Mouse (Mus musculus): ENCODE measurements around the gene Ccdc130.

Gene Ccdc130

DNA sequence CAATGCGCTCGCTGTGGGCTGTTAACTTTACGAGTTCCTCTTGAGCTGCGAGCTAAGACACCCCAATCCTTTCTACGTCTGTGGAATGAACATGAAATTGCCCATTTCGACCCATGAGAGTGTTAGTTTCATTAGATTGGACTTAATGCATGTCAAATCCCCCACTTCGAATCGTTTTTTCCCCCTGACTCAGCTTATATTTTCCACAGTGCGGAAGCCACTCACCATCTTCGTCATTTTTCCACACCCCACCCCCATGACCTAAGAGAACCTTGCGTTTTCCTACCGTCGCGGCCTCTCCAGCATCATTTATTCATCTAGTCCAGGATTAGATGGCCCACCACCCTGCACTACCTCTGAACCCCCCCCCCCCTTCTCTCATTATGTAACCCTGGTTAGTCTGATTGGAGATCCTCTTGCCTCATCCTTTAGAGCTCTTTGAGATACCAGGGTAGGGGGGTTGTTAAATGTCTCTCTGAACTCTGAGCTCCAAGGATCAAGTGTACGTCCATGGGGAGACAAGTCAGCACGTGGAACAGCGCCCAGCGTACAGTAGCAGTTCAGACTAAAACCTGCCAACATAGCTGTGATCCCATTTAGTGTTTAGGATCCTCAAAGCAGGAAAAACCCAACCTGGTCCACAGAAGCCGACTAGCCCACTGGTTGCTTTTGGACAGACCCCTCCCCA lies 32.5 kb downstream of the Ccdc130 start:
- no peak for DNase-seq (ENCODE audit: low spot score in 2 of 2)

DNA sequence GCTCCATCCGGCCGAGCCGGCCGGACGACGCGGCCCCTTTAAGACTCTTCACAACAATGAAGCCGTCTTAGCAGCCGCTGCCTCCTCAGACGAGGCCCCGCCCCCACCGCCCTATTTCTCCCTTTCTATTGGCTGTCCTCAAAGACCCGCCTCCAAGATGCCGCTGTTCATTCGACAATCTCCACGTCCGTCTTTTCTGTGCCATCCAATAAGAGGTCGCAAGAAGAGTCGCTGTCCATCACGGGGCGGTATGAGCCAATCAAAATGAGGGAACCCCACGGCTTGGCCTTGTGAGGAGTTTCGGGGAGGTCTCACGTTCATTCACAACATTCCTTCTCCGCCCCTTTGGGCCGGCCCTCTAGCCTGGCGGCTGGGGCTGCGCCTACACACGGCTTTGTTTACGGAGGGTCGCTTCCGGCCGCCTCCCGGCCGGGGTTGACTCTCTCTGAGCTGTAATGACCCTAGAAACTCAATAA lies 33.1 kb downstream of the Ccdc130 start, which contains the start of gene Zswim4:
Gene Zswim4, minus strand, starts transcription at position 58 of the 476 bp plus-strand sequence.
- peak; percentile 98 to 99 for DNase-seq (ENCODE audit: low spot score in 2 of 2)

- no peak for DNase-seq (ENCODE audit: low spot score in 2 of 2)
Measured at GRCm38 (mm10) chr8:84236410-84236997, 33.7 kb downstream of the Ccdc130 start.

- no peak for DNase-seq (ENCODE audit: low spot score in 2 of 2)
Measured at GRCm38 (mm10) chr8:84235746-84236409, 34.3 kb downstream of the Ccdc130 start.

- no peak for DNase-seq (ENCODE audit: low spot score in 2 of 2)
Measured at GRCm38 (mm10) chr8:84233055-84233454, 37.1 kb downstream of the Ccdc130 start.

- no peak for DNase-seq (ENCODE audit: low spot score in 2 of 2)
Measured at GRCm38 (mm10) chr8:84230735-84231134, 39.4 kb downstream of the Ccdc130 start.

DNA sequence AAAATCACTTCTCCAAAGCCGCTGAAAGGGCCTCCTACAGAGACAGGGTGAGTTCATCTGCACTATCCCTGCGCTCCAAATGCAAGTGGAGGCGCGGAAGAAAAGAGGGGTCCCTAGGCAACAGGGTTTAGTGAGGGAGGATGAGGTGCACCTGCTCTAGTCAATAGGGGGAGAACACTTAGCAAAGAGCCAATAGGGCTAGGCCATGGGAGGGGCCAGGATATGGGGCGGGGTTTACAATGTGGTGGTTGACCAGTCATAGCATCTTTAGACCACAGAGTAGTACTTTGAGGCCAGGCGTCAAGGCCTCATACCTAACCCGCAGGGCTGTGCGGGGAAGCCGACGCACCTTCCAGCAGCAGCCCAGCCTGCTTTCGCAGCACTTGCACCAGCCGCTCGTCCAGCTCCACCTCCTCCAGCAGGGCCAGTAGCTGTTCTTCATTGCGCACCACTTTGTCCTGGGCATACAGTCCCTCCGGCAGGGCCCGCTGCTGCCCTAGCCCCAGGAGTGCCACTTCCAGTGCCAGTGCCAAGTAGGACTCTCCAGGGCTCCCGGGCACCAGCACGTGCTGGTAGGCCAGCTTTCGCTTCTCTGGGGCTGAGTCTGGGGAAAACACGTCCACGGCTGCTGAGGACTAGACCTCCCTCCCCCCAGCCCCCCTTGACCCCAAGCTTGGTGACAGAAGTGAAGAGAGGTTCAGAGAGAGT lies 46.7 kb downstream of the Ccdc130 start:
- DNase-seq (ENCODE audit: low spot score in 2 of 2) = no peak

DNA sequence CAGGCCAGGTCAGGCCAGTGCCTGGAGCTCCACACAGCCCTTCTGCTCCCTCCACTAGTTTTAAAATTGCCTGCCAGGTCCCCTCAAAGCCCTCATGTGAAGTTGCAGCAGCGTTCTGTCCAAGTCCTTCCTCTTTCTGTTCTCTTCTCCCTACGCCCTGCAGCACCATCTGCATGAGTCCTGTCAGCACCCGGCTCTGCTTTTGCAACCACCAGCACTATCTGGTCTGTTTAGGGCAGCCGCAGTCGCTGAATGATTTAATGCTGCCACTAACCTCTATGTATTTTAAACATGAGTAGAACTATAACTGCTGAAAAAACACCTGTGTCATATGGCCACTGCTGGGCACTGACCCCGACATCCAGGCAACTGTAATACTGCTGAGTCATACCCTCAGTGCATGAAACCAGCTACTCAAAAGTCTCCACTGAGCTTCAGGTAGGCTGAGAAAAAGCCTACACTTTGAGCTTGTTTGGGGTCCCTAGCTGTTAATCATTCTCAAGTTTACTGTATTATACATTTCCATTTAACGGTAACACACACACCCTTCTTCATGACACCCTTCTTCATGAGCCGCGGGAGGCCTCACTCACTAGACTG lies 47.5 kb downstream of the Ccdc130 start:
- DNase-seq (ENCODE audit: low spot score in 2 of 2) = peak in 1 of 2 experiments; percentile 41

DNA sequence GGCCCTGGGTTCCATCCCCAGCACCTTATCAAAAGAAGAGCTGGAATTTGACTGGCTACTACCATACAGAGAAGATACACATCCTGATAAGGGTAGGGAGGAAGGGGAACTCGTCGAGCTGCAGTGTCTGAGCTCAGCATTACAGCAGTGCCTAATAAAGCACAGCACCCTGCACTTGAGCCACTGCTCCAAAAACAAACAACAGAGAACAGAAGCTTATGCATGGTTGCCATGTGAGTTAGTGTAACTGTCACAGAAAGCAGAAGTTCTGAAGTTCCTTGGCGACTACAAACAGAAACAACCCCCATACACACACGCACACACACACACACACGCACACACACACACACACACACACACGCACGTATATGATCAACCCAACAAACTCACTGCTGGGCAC lies 50.1 kb downstream of the Ccdc130 start:
- no peak for DNase-seq (ENCODE audit: low spot score in 2 of 2)

DNA sequence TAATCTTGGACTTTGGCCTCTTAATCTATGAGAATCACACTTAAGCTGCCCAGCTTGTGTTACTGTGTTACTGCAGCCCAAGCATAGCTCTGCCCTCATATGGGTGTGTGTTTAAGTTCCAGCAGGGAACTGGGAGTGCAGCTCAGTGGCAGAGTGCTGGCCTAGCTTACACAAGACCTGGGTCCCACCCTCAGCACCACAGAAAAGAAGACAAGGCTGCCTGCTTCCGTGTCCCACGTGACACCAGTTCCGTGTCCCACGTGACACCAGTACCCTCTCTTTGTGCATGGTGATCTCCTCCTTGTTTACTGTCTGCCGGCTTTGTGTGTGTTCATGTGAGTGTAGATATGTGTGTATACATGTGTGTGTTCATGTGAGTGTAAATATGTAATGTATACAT lies 52.0 kb downstream of the Ccdc130 start:
- DNase-seq (ENCODE audit: low spot score in 2 of 2) = no peak

- DNase-seq (ENCODE audit: low spot score in 2 of 2) = no peak
Measured at GRCm38 (mm10) chr8:84217206-84217605, 53.0 kb downstream of the Ccdc130 start.

- no peak for DNase-seq (ENCODE audit: low spot score in 2 of 2)
Measured at GRCm38 (mm10) chr8:84213277-84213676, 56.9 kb downstream of the Ccdc130 start.

DNA sequence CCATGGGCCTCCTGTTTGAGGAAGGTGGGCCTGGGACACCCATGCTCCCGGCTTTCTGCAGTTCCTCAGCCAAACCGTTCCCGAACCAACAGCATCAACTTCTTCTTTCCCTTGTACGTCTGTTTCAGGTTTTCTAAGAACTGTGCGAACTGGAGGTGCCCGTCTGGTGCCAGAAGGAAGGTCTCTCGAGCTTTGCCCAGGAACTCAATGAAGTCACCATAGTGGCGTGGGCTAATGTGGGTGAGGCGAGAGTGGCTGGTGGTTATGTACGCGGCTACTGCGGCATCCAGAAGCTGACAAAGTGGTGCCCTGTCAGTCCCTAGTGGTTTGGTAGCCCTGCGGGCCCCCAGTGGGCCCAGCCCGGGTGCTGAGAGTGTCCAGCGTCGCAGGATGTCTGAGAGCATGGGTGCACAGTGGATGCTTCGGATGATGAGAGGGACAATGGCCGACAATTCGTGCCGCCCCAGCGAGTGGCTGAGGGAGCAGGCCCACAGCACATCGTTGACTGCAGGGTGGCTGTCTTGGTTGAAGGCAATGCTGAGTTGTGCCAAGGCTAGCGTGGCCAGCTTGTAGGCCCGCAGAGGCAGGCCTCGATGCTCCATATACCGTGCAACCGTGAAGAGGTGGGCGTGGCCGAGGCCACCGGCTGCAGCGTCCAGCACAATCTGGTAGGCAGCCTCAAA lies 58.2 kb downstream of the Ccdc130 start:
- no peak for DNase-seq (ENCODE audit: low spot score in 2 of 2)

GRCm38 (mm10) chr8:84211202-84211601 lies 59.0 kb downstream of the Ccdc130 start:
- DNase-seq (ENCODE audit: low spot score in 2 of 2) = no peak

DNA sequence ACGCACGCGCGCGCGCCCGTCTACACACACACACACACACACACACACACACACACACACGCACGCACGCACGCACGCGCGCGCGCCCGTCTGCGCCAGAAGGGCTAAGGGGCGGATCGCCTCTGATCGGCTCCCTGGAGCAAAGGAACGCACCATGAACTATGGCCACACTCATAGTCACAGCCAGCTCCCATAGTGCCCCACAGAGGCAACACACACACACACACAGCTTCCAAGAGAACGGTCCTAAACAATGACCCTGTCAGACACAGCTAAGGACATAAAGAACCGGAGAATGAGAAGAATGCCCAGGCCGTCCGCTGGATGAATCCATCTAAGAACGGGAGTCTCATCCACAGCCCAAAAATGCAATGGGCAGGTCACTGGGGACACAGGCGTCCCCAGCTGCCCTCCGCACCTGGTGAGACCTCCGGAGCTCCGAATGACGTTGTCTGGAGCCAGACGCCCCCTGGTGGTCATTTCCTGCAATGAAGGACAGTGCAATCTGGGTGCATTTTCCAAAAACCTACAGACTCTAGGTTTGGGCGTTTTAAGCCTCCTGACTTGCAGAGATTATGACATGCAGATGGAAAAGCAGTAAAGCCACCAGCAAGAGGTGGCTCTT lies 59.9 kb downstream of the Ccdc130 start:
- DNase-seq (ENCODE audit: low spot score in 2 of 2) = peak; percentile 85 to 87

GRCm38 (mm10) chr8:84208381-84209380 lies 61.5 kb downstream of the Ccdc130 start:
- DNase-seq (ENCODE audit: low spot score in 2 of 2) = no peak

DNA sequence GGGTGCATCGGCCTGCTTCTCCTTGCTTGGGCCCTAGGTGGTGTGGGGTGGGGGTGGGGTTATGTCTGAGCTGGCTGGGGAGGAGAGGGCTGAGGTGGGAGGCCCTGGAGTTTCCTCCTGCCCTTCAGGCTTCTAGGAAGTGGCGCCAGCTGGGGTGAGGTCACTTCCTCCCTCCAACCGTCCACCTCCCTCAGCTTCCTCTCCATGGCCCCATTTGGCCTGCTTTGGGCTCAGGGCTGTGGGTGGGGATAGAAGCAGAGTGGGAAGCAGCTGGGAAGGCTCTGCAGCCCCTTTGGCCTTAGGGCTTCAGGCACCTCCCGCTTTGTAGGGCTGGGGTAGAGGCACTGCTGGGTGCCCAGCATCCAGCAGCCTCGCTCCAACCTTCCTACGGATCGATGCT lies 62.4 kb downstream of the Ccdc130 start:
- DNase-seq (ENCODE audit: low spot score in 2 of 2) = no peak
